Mouse (Mus musculus): Measurements from ENCODE around the gene Ptpra. TPM values are rescaled to one million over a fixed set of nuclear protein-coding genes. Genes with fewer than 3 reads are reported as not detected.

Gene Ptpra
- polyA plus RNA-seq, 1 experiment from 2014 or later = 403 TPM

GRCm38 (mm10) chr2:130598399-130598798 lies 148.3 kb downstream of the Ptpra start:
- Histone ChIP-seq H3K4me3 (ENCODE audit: inconsistent target) (no peak overlapping the region), H3K36me3 (ENCODE audit: inconsistent target) (peaks cover 40% of the 10 kb centered on the region), H3K79me2 (ENCODE audit: inconsistent target) (no peaks in the 10 kb centered on the region), H3K27ac (no peak overlapping the region)
- 95% methylated on average over 3 of the region's 3 CpGs for WGBS (ENCODE audit: missing documents)

DNA sequence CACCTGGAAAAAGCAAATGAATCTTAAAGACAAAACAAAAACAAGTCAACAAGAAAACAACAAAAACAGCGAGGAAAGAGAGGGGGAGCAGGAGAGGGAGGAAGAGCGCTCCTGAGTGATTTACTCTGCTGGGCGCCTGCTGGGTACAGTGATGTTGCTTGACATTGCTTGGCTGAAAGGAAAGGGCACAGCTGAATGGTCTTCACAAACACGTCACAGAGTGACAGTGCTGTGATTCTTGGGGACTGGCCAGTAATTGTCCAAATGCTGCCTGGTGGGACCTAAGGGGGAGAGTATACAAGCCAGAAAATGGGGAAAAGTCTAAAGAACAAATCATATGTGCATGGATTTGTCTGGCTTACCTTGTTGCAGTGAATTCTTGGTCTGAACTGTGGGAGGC lies 152.1 kb downstream of the Ptpra start:
- 94% methylated on average over 4 of the region's 4 CpGs for WGBS (ENCODE audit: missing documents)
- Histone ChIP-seq H3K27ac (no peak overlapping the region), H3K4me3 (ENCODE audit: inconsistent target) (no peak overlapping the region), H3K79me2 (ENCODE audit: inconsistent target) (no peaks in the 10 kb centered on the region), H3K36me3 (ENCODE audit: inconsistent target) (peaks cover 42% of the 10 kb centered on the region)

Other genes starting within 250 kb of the Ptpra start
- gene Nop56, start 175.8 kb upstream of the Ptpra start, polyA plus RNA-seq (2018) = 38.9 to 156 TPM (median 72.2 TPM) in 3 replicates
- 93.5 to 120 TPM (median 103 TPM) in 3 replicates for gene Idh3b, start 165.7 kb upstream of the Ptpra start, polyA plus RNA-seq (2018)
- gene Ebf4, start 155.1 kb upstream of the Ptpra start, polyA plus RNA-seq (2018) = not detected in 3 replicates
- gene Cpxm1, start 52.7 kb upstream of the Ptpra start, polyA plus RNA-seq (2018) = 0.23 TPM in 1 of 3 replicates, not detected in the others
- gene Gm28372, start 45.0 kb upstream of the Ptpra start, polyA plus RNA-seq (2018) = not detected in 3 replicates
- gene 1700020A23Rik, start 45.0 kb upstream of the Ptpra start, polyA plus RNA-seq (2018) = not detected in 3 replicates
- not detected in 3 replicates for gene Tmem239, start 43.8 kb upstream of the Ptpra start, polyA plus RNA-seq (2018)
- gene Vps16, start 25.9 kb upstream of the Ptpra start, polyA plus RNA-seq (2018) = 40.1 to 54.6 TPM (median 47.9 TPM) in 3 replicates
- gene Pced1a, start 25.6 kb upstream of the Ptpra start, polyA plus RNA-seq (2018) = 9.0 to 12.8 TPM (median 11.4 TPM) in 3 replicates
- 14.0 to 43.6 TPM (median 23.4 TPM) in 3 replicates for gene Mrps26, start 113.5 kb downstream of the Ptpra start, polyA plus RNA-seq (2018)
- gene Oxt, start 125.9 kb downstream of the Ptpra start, polyA plus RNA-seq (2018) = not detected in 3 replicates
- gene Avp, start 132.3 kb downstream of the Ptpra start, polyA plus RNA-seq (2018) = not detected in 3 replicates
- 5.1 to 6.4 TPM (median 6.0 TPM) in 3 replicates for gene Fastkd5, start 179.7 kb downstream of the Ptpra start, polyA plus RNA-seq (2018)
- 3.2 to 4.9 TPM (median 3.9 TPM) in 3 replicates for gene Ubox5, start 179.8 kb downstream of the Ptpra start, polyA plus RNA-seq (2018)
- 1.2 to 1.6 TPM (median 1.4 TPM) in 3 replicates for gene Lzts3, start 192.5 kb downstream of the Ptpra start, polyA plus RNA-seq (2018)
- gene Ddrgk1, start 214.4 kb downstream of the Ptpra start, polyA plus RNA-seq (2018) = 102 to 199 TPM (median 109 TPM) in 3 replicates
- gene Itpa, start 217.3 kb downstream of the Ptpra start, polyA plus RNA-seq (2018) = 15.9 to 46.2 TPM (median 32.9 TPM) in 3 replicates
- gene Slc4a11, start 247.2 kb downstream of the Ptpra start, polyA plus RNA-seq (2018) = 0.10 to 0.53 TPM (median 0.38 TPM) in 3 replicates

Measured in macrophage (primary cell).